Mouse (Mus musculus): ENCODE measurements around the gene C4b.
"Not testable (repeated sequence)": the region's sequence is repeated elsewhere in the genome, so short reads cannot be mapped to it uniquely, and the experiment has no call there.

C4b gene

GRCm38 (mm10) chr17:34743719-34744118, at the start of gene C4b:
Gene C4b (minus strand): TSS chr17:34743882.
- DNase-seq (ENCODE audit: low read depth) = peak; percentile 60

DNA sequence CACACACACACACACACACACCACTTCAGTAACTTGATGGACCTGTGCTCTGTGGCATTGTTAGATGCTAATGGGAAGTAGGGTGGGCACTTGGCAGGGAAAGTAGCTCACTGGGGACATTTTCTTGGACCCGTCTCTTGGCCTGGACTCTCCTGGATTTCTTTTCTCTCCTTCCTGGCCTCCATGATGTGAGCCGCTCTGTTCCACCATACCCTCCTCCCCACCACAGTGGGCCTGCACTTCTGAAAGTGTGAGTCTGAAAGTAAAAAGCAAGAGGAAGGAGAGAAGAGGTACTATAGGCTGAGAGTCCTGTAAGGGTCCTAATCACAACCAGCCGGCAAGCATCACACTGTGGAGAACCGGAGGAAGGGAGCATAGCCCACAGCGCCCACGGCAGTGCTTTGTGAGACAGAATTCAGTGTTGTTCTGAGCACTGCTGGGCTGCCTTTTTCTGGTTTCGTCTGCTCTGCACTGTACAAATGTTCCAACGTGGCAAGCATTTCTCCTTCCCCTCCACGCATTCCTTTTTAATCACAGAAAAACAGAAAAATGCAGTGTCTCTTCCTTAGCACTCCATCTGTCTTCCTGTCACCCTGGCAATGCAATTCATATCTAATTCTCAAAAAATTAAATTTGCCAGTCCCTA, 34.1 kb upstream of the C4b start:
- no peak for DNase-seq (ENCODE audit: low read depth)

GRCm38 (mm10) chr17:34761471-34761870, 17.8 kb upstream of the C4b start:
- DNase-seq (ENCODE audit: low read depth) = peak; percentile 22

DNA sequence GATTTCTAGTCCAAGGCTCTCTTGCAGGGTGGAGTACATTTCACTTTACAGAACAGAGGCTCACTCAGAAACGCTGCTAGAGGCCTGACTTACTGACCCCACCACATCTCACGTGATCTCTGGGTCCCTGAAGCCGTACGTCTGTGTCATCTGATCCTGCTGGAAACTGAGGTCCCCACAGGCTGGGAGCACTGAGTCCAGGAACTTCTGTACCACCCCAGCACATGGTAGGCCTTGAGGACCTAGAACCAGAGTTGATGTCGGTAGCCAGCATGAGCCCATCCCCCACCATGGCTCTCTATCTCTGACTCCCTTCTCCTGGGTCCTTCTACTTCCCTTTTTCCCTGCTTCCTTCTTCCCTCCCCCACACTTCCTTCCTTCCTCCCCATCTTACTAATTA, 2.8 kb upstream of the C4b start:
- peak; percentile 6 for DNase-seq (ENCODE audit: low read depth)

DNA sequence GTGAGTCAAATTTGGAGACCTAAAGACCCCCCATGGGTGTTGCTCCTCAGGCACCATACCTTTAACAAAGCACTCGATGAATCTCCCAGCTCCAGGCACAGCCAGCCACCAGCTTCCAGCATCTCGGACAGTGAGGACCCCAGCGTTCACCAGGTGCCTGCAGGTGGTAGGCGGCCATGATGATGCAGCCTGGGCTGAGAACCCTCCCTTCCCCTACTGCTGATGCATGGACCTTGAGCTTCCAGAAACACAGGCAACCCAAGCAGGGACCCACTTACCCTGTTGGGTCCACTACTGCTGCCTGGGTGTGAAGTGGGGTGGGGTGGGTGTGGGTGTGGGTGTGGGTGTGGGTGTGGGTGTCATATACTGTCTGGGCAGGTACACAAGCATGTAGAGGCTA, 1.5 kb upstream of the C4b start:
- not testable (repeated sequence) for DNase-seq (ENCODE audit: low read depth)

DNA sequence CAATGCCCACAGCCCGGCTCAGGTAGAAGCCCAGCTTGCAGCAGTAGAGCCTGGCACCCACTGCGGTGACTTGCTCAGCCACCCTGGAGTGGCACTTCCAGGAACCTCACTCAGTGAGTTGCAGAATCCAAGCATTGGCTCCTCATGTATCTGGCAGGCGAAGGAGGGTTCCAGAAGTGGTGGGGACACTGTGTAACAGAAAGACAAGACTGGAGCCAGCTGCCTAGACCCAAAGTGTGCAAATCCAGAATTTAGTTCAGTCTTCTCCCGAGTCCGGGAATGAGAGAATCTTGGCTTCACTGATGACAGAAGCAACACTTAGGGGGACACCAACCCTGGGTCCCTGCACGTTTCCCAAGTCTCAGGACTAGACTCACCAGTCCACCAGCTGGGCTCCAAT, 929 bp upstream of the C4b start:
- not testable (repeated sequence) for DNase-seq (ENCODE audit: low read depth)

DNA sequence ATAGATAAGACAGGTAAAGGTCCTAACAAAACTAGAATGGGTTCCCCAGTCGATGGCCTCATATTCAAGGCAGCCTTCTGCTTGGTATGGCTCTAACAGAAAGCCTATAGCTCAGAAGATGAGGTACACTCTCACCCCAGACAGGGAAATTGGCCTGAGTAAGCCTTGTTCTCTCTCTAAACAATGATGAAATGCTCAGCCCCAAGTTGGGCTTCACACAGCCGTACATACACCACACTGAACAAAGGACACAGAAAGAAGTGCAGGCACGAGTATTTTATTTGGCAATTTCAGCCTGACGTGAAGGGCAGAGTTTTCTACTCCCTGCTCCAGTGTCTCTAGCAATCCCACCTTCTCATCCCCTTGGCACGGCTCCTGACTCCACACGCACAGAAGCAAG, 524 bp upstream of the C4b start:
- peak; percentile 30 for DNase-seq (ENCODE audit: low read depth)

DNA sequence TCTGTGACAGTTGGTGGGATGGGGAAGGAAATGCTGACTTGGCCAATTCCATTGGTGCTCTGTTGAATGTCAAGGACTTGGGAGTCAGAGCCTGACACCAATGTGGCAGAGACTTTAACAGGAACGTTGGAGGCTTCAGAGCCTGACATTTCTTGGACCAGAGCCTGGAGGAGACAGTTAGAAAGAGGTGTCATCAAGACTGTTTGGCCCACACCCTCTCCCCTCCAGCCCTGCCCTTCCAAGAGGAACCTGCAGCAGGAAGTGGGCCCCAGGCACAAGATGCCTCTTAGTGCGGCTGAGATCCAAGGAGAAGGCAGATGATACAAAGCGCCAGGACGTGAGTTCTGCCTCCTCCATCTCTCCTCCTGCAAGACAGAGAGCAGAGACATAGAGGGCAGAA, 3.4 kb downstream of the C4b start:
- no peak for DNase-seq (ENCODE audit: low read depth)

GRCm38 (mm10) chr17:34739708-34740107, 4.0 kb downstream of the C4b start:
- not testable (repeated sequence) for DNase-seq (ENCODE audit: low read depth)

DNA sequence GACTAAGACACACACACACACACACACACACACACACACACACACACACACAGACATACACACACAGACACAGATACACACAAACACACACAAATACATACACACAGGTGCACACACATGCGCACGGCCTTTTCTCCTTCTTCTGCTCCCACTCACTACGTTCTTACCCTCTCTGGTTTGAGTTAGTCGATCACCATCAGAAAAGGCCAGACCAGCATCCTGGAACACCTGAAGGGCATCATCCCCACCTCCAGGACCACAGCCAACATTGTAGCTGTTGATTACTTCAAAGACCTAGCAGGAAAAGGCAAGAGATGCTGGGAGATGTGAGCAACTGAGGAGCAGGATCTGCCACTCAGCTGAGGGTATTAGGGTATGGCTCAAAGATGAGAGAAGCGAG, 6.2 kb downstream of the C4b start:
- not testable (repeated sequence) for DNase-seq (ENCODE audit: low read depth)

GRCm38 (mm10) chr17:34729779-34730553, 13.7 kb downstream of the C4b start:
- not testable (repeated sequence) for DNase-seq (ENCODE audit: low read depth)

DNA sequence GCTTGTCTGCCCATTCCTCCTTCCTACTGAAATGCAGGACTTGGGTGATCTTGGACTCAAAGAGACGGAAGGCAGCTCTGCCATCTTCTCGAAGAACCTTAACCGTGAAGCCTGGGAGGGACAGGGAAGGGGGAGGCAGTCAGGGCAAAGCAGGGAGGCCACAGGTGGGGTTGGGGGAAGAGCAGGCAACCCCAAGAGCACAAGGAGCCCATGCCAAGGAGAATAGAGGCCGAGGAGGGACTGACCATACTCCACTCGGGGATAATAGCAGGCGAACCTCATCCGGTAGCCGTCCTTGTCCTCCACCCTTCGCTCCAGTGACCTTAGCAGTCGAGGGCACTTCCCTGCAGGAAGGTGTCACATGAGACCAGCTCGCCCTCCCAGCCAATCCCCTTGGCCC, 14.5 kb downstream of the C4b start:
- DNase-seq (ENCODE audit: low read depth) = not testable (repeated sequence)

- no peak for DNase-seq (ENCODE audit: low read depth)
Measured at GRCm38 (mm10) chr17:34727887-34728286, 15.8 kb downstream of the C4b start.

GRCm38 (mm10) chr17:34723066-34723465, 20.6 kb downstream of the C4b start:
- peak; percentile 32 for DNase-seq (ENCODE audit: low read depth)

DNA sequence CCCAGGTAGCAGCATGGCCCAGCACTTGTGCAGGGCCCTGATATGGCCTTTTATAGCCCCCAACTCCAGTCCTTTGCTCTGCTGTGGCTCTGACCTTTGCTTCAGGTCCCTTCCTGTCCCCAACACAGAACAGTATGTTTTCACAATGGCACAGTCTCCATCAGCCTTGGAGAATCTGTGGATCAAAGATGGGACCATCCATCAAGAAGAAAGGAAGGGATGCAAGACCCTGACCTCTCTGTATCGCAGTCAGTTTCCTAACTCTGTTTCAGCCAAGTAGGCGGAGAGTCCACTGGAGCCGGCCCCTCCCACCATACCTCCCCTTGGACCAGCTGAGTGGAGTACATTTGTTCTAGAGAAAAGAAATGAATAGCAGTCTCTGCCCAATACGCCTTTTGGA, 21.4 kb downstream of the C4b start:
- DNase-seq (ENCODE audit: low read depth) = not testable (repeated sequence)

DNA sequence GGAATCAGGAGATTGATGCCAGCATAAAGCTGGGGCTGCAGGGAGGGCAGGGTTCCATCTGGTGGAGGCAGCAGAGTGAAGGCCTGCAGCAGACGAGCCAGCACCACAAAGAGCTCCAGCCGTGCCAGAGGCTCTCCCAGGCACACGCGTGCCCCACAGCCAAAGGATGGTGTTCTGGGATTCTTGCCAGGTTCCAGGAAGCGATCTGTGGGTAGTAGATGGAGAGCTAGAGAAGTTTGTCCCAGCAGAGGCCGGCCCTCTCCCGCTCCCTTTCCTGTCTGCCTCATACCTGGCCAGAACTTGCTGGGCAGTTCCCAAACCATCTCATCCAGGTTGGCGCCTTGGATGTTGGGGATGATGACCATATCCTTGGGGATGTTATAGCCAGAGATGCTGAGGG, 23.8 kb downstream of the C4b start:
- not testable (repeated sequence) for DNase-seq (ENCODE audit: low read depth)

- no peak for DNase-seq (ENCODE audit: low read depth)
Measured at GRCm38 (mm10) chr17:34717401-34717800, 26.3 kb downstream of the C4b start.

- DNase-seq (ENCODE audit: low read depth) = no peak
Measured at GRCm38 (mm10) chr17:34716247-34716646, 27.4 kb downstream of the C4b start.

DNA sequence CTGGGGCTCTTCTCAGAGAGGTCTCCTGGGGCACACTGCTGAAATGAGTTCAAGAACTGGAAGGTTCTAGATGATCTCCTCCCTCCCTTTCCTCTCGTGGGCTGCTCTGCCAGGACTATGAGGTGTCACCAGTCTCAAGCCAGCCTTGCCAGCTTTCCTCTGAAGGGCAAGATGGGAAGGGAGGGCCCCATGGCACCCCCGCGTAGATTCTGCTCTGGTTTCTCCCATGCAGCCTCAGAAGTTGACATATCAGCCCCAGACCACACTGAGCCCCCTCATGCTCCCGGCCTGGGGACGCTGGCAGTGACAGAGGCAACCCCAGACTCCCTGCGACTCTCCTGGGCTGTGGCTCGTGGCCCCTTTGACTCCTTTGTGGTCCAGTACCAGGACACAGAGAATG, 28.2 kb downstream of the C4b start:
- DNase-seq (ENCODE audit: low read depth) = not testable (repeated sequence)

GRCm38 (mm10) chr17:34714908-34715445, 28.7 kb downstream of the C4b start:
- peak; percentile 20 for DNase-seq (ENCODE audit: low read depth)

DNA sequence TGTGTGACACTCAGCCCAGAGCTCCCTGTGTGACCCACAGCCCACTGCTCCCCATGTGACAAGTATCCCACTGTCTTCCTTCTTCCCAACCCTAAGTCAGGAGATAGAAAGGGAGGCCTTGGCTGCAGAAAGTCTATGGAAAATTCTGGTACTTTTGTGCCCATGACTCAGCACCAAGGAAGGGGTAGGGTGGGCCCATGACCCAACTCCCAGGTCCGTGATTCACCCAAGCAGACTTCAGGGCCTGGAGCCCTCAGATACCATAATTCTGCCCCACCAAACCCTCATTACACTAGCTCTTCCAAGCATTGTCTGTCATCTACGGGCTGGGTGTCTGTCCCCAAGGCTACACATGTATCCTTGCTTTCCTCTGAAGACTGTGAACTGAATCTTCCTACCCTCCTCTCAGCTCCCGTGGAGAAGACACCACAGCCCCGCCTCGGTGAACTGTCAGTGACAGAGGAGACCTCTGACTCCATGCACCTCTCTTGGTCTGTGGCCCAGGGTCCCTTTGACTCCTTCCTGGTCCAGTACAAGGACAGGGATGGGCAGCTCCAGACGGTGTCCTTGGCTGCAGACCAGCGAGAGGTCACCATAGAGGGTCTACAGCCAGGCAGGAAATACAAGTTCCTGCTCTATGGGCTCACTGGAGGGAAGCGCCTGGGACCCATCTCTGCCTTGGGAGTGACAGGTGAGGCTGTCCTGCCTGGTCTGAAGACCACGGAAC, 29.3 kb downstream of the C4b start:
- peak; percentile 70 for DNase-seq (ENCODE audit: low read depth)

- peak; percentile 80 for DNase-seq (ENCODE audit: low read depth)
Measured at GRCm38 (mm10) chr17:34712951-34713350, 30.7 kb downstream of the C4b start.

DNA sequence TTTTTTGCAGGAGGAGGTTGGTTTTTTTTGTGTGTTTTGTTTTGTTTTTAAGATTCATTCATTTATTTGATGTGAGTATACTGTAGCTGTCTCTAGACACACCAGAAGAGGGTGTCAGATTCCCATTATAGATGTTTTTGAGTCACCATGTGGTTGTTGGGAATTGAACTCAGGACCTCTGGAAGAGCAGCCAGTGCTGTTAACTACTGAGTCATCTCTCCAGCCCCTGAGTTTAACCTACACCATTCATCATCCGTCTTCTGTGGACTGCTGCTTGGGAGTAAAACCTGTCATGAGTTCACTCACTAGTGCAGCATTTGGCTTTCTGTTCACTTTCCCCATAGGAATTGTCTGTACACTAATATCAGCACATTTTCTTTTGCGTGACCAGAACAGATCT, 37.2 kb downstream of the C4b start:
- DNase-seq (ENCODE audit: low read depth) = peak; percentile 85
